In genomic region chr1:128833096-128833715, GRCm38 (mm10) we compare ENCODE assay signal across 11 mouse cellular contexts.
DNase-seq lines count a peak whose midpoint lies in the region; ATAC-seq and TF ChIP-seq lines count a peak whose summit lies in the region.
"Had no signal": no experiment of that assay in that cellular context is flagged by ENCODE, and none has a peak within 500 bp of the region (broad histone marks: within the 10 kb centered on the region; RNA-seq: fewer than 3 reads in every experiment).

No protein-coding gene starts in this region.

- H3K4me1 ChIP-seq in hindbrain, embryonic 10.5 days (replicated peaks) = peaks cover 32% of the 10 kb centered on the region
- H3K4me1 ChIP-seq in hindbrain, embryonic 11.5 days (replicated peaks; ENCODE audit: control insufficient read depth, insufficient read depth, low read length) = no peaks in the 10 kb centered on the region
- H3K4me1 ChIP-seq in CH12.LX (ENCODE audit: control insufficient read depth in 1 of 2, insufficient read depth in 2 of 2) = peaks cover 15 to 40% of the 10 kb centered on the region in 2 experiments
- no peaks in the 10 kb centered on the region for H3K4me1 ChIP-seq in hindbrain, postnatal 0 days (ENCODE audit: insufficient read depth, low read length)
- H3K4me1 ChIP-seq: heart, embryonic 13.5 days; stomach, embryonic 15.5 days had no signal

- TF ChIP-seq POLR2A in CH12.LX (IDR thresholded peaks at IDR 0.05; ENCODE audit: low read depth, low read length) = no peak

- in situ Hi-C loops in CH12.LX (cut with MboI; ENCODE audit: low pct_ligation_motif_present, low pct_unique_long_range_greater_than_20kb, low sequenced_read_pairs) = no loop called here

- dilution Hi-C loops in CH12.LX (cut with MboI; ENCODE audit: extremely low pct_ligation_motif_present, extremely low pct_unique_long_range_greater_than_20kb, low sequenced_read_pairs) = no loop called here

- TF ChIP-seq CTCF in CH12.LX (conservative IDR thresholded peaks at IDR 0.05 in 1 of 2, IDR thresholded peaks at IDR 0.05 in 1 of 2; ENCODE audit: low read depth in 2 of 2, low read length in 2 of 2) = no peak
- TF ChIP-seq CTCF in hindbrain, postnatal 0 days (IDR thresholded peaks at IDR 0.05; ENCODE audit: low read depth) = no peak

- H3K4me2 ChIP-seq in hindbrain, embryonic 11.5 days (replicated peaks; ENCODE audit: low read depth, low read length) = no peak overlapping the region
- H3K4me2 ChIP-seq in CH12.LX (ENCODE audit: insufficient read depth, low read depth, poor library complexity, severe bottlenecking) = peak overlapping the region; percentile 70; the same call in 1 of the 2 replicates
- no peak overlapping the region for H3K4me2 ChIP-seq in hindbrain, postnatal 0 days (ENCODE audit: low read depth, low read length)

- no peak for DNase-seq in hindbrain, embryonic 10.5 days (ENCODE audit: low spot score)
- DNase-seq in hindbrain, embryonic 11.5 days (ENCODE audit: low spot score) = no peak
- DNase-seq in A20 (ENCODE audit: low read depth, low spot score) = peak; percentile 70
- DNase-seq in CH12.LX (ENCODE audit: extremely low read depth) = peak; percentile 40
- DNase-seq in hindbrain, postnatal 0 days (ENCODE audit: low spot score) = peak; percentile 51
- no peak for DNase-seq in left cerebral cortex, adult 11 months (ENCODE audit: low spot score)
- DNase-seq in lung, postnatal 25 days (ENCODE audit: low spot score) = no peak

- no peak for TF ChIP-seq RAD21 in CH12.LX (IDR thresholded peaks at IDR 0.05; ENCODE audit: low read depth, low read length)

- 45% methylated on average over 11 of the region's 11 CpGs for WGBS in hindbrain, embryonic 10.5 days
- WGBS in hindbrain, embryonic 11.5 days = 43% methylated on average over 11 of the region's 11 CpGs
- WGBS in hindbrain, postnatal 0 days = 33% methylated on average over 11 of the region's 11 CpGs

- H3K4me3 ChIP-seq in hindbrain, embryonic 10.5 days = no peak overlapping the region
- no peak overlapping the region for H3K4me3 ChIP-seq in hindbrain, embryonic 11.5 days (ENCODE audit: low read depth, low read length)
- H3K4me3 ChIP-seq in CH12.LX (replicated peaks in 1 of 3; ENCODE audit: low read depth in 2 of 3, low read length in 2 of 3, poor library complexity in 1 of 3) = no peak overlapping the region
- H3K4me3 ChIP-seq in hindbrain, postnatal 0 days (ENCODE audit: low read length) = no peak overlapping the region
- H3K4me3 ChIP-seq: embryonic facial prominence, embryonic 13.5 days had no signal

- H3K36me3 ChIP-seq in hindbrain, embryonic 10.5 days = no peaks in the 10 kb centered on the region
- no peaks in the 10 kb centered on the region for H3K36me3 ChIP-seq in hindbrain, embryonic 11.5 days (ENCODE audit: control insufficient read depth, insufficient read depth, low read length)
- no peaks in the 10 kb centered on the region for H3K36me3 ChIP-seq in CH12.LX (replicated peaks in 1 of 2; ENCODE audit: control insufficient read depth in 1 of 2, insufficient read depth in 1 of 2, low read length in 1 of 2)
- H3K36me3 ChIP-seq in hindbrain, postnatal 0 days (ENCODE audit: insufficient read depth, low read length) = no peaks in the 10 kb centered on the region
- H3K36me3 ChIP-seq: embryonic facial prominence, embryonic 13.5 days; heart, embryonic 13.5 days; limb, embryonic 15.5 days; stomach, embryonic 15.5 days had no signal

- no peaks in the 10 kb centered on the region for H3K27me3 ChIP-seq in hindbrain, embryonic 10.5 days (ENCODE audit: insufficient read depth, poor library complexity, severe bottlenecking)
- H3K27me3 ChIP-seq in hindbrain, embryonic 11.5 days (ENCODE audit: control insufficient read depth, insufficient read depth, low read length) = no peaks in the 10 kb centered on the region
- H3K27me3 ChIP-seq in CH12.LX (replicated peaks) = no peaks in the 10 kb centered on the region
- H3K27me3 ChIP-seq in hindbrain, postnatal 0 days (ENCODE audit: insufficient read depth, low read length) = no peaks in the 10 kb centered on the region
- H3K27me3 ChIP-seq: embryonic facial prominence, embryonic 13.5 days; stomach, embryonic 15.5 days had no signal

- no peak for ATAC-seq in hindbrain, embryonic 11.5 days (ENCODE audit: low FRiP score)
- peak; percentile 64 for ATAC-seq in hindbrain, postnatal 0 days

- TF ChIP-seq EP300 in CH12.LX (IDR thresholded peaks at IDR 0.05; ENCODE audit: low read length) = no peak

- no peaks in the 10 kb centered on the region for H3K79me2 ChIP-seq in CH12.LX (replicated peaks; ENCODE audit: control insufficient read depth, extremely low read depth, insufficient read depth, poor library complexity, severe bottlenecking)

- H3K9me3 ChIP-seq in hindbrain, embryonic 10.5 days = no peaks in the 10 kb centered on the region
- no peaks in the 10 kb centered on the region for H3K9me3 ChIP-seq in hindbrain, embryonic 11.5 days (ENCODE audit: control insufficient read depth, low read length)
- no peaks in the 10 kb centered on the region for H3K9me3 ChIP-seq in CH12.LX (replicated peaks; ENCODE audit: low read length)
- H3K9me3 ChIP-seq in hindbrain, postnatal 0 days (ENCODE audit: low read length) = no peaks in the 10 kb centered on the region
- H3K9me3 ChIP-seq: embryonic facial prominence, embryonic 13.5 days; heart, embryonic 13.5 days; limb, embryonic 15.5 days; stomach, embryonic 15.5 days had no signal

- no peak overlapping the region for H3K9ac ChIP-seq in hindbrain, embryonic 11.5 days (ENCODE audit: low read depth, low read length)
- H3K9ac ChIP-seq in CH12.LX (ENCODE audit: insufficient read depth, low read depth) = no peak overlapping the region
- H3K9ac ChIP-seq in hindbrain, postnatal 0 days (replicated peaks; ENCODE audit: low read length) = no peak overlapping the region
- H3K9ac ChIP-seq: limb, embryonic 15.5 days; stomach, embryonic 15.5 days had no signal

- peak overlapping the region; percentile 62; the same call in 1 of the 2 replicates for H3K27ac ChIP-seq in hindbrain, embryonic 10.5 days
- H3K27ac ChIP-seq in hindbrain, embryonic 11.5 days (ENCODE audit: low read depth, low read length) = no peak overlapping the region
- H3K27ac ChIP-seq in CH12.LX (ENCODE audit: insufficient read depth, low read depth) = no peak overlapping the region
- H3K27ac ChIP-seq in hindbrain, postnatal 0 days = no peak overlapping the region
- H3K27ac ChIP-seq: embryonic facial prominence, embryonic 13.5 days; heart, embryonic 13.5 days; limb, embryonic 15.5 days; stomach, embryonic 15.5 days had no signal

TF ChIP-seq in CH12.LX, 34 proteins besides CTCF, POLR2A, EP300 and RAD21:
- TF ChIP-seq SMC3 (IDR thresholded peaks at IDR 0.05; ENCODE audit: low read depth, low read length) = no peak
- TF ChIP-seq NRF1 (IDR thresholded peaks at IDR 0.05; ENCODE audit: low read depth, low read length) = no peak

Comparison
In these comparisons a context has a peak if more than half of its experiments do, and no peak if none do; other contexts are left out.
1. DNase-seq: peak in A20 (single experiment), CH12.LX (single experiment) and hindbrain, postnatal 0 days (single experiment); none in hindbrain, embryonic 10.5 days (single experiment), hindbrain, embryonic 11.5 days (single experiment), left cerebral cortex, adult 11 months (single experiment) and lung, postnatal 25 days (single experiment).